Mouse (Mus musculus) midbrain, embryonic 10.5 days (tissue): ENCODE data around the gene Trp53rka. TPM values are rescaled to one million over a fixed set of nuclear protein-coding genes. Genes with fewer than 3 reads are reported as not detected.
"Not testable (repeated sequence)": the region's sequence is repeated elsewhere in the genome, so short reads cannot be mapped to it uniquely, and the experiment has no call there.

ENCODE experiments used
- DNase-seq: peaks from one replicate; pipeline ENCODE4 v3.0.0-alpha.2; 2017; ENCODE audit warnings: low spot score
- H3K27ac ChIP-seq: fragments of 300-500 bp; sonication (generic); replicated peaks from 2 replicates; pipeline ENCODE4 v1.5.1; 2016; ENCODE audit warnings: mild to moderate bottlenecking
- H3K27me3 ChIP-seq: fragments of 300-500 bp; sonication (generic); 2 replicates; pipeline ENCODE4 v1.6.1; 2016; ENCODE audit warnings: low read depth, mild to moderate bottlenecking; ENCODE audit not compliant: poor library complexity, severe bottlenecking
- H3K36me3 ChIP-seq: fragments of 300-500 bp; sonication (generic); 2 replicates; pipeline ENCODE4 v1.6.1; 2016; ENCODE audit warnings: mild to moderate bottlenecking, moderate library complexity
- H3K4me1 ChIP-seq: fragments of 300-500 bp; sonication (generic); 2 replicates; pipeline ENCODE4 v1.6.1; 2016
- H3K4me3 ChIP-seq: fragments of 300-500 bp; sonication (generic); 2 replicates; pipeline ENCODE4 v1.5.1; 2016; ENCODE audit warnings: mild to moderate bottlenecking, moderate library complexity
- H3K9me3 ChIP-seq: fragments of 300-500 bp; sonication (generic); replicated peaks from 2 replicates; pipeline ENCODE4 v1.6.1; 2016; ENCODE audit warnings: mild to moderate bottlenecking
- WGBS: fragments of 180-500 bp; shearing (Covaris S2); methylation state at CpG from one replicate; pipeline ENCODE4 v1.1.7; 2016; 5-methylcytosine and 5-hydroxymethylcytosine counted together
- polyA plus RNA-seq: library from polyadenylated mRNA; unstranded; fragments of >200 nt; fragmentation: Nextera tagmentation; extraction: Ambion mirVana; gene quantifications from 2 replicates; pipeline ENCODE4 v1.2.1, GENCODE M21; 2016

The Trp53rka gene
- polyA plus RNA-seq = 53.2 and 56.9 TPM in 2 replicates

DNA sequence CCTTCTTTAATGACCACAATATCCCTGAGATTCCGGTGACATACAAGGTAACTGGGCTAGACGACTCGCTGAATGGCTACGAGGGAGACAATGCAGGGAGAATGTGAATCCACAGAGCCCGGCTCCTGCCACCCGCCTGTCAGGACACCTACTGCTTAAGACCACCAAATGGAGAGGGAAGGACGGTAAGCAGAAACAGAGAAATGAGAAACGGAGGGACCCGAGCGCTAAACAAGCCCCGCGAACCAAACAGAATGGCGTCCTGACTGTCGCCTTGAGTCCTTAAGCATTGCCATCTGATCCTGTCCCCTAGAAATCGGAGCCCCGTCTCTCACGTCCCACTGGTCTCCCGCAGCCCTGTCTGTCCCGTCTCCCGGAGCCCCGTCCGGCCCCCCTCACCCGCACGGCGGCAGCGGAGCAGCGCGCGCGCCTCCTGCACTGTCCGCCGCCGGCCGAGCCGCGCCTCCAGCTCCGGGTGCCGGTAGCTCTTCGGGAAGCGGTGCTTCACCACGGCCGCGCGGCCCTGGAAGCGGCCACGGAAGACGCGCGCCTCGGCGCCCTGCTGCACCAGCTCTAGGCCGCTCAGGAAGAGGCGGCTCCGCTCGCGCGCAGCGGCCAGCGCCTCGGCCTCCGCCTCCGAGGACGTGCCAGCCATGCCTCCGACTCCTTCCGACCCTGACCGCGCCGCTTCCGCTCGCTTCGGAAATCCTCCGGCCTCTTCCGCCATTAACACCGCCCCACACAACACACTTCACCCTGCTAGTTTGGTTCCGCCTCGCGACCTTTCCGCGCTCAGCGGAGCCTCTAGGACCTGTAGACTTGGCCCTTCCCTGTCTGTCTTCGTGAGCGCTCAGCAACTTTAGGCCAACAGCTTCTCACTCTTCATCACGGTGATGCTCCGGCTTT is at the start of gene Trp53rka:
Trp53rka (minus strand) TSS at position 677 of the 906 bp plus-strand sequence.
- H3K4me3 ChIP-seq = peak within 1 kb of the TSS; percentile 83
- H3K9me3 ChIP-seq = no peaks in the 10 kb centered on the region
- WGBS = under 1% methylated on average over 83 of the region's 84 CpGs
- H3K27me3 ChIP-seq = no peaks in the 10 kb centered on the region
- H3K36me3 ChIP-seq = peaks cover 30% of the 10 kb centered on the region
- peak within 1 kb of the TSS; percentile 90 for H3K27ac ChIP-seq
- peak; percentile 84 for DNase-seq
- peaks cover 31% of the 10 kb centered on the region for H3K4me1 ChIP-seq

DNA sequence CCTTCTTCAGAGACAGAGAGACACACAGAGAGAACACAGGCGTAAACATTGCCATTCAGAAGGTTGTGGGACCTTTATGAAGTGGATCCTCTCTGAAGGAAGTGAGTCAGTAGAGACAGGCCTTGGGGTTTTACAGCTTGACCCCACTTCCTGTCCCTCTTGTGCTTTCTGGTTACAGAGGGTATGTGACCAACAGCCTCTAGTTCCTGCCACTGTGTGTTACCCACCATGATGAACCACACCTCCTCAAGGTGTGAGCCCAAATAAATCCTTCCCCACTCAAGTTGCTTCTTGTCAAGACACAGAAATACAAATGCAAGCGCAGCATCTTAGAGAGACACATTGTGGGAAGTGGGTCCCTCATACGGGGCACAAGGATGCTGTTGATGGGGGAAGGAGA is 47.9 kb upstream of the Trp53rka start:
- Histone ChIP-seq H3K27me3 (peaks cover 20% of the 10 kb centered on the region; the same call in 1 of the 2 replicates), H3K4me1 (peaks cover 19% of the 10 kb centered on the region), H3K27ac (no peak overlapping the region), H3K4me3 (no peak overlapping the region), H3K36me3 (no peaks in the 10 kb centered on the region), H3K9me3 (no peaks in the 10 kb centered on the region)
- 87% methylated on average over 3 of the region's 3 CpGs for WGBS
- DNase-seq = no peak

DNA sequence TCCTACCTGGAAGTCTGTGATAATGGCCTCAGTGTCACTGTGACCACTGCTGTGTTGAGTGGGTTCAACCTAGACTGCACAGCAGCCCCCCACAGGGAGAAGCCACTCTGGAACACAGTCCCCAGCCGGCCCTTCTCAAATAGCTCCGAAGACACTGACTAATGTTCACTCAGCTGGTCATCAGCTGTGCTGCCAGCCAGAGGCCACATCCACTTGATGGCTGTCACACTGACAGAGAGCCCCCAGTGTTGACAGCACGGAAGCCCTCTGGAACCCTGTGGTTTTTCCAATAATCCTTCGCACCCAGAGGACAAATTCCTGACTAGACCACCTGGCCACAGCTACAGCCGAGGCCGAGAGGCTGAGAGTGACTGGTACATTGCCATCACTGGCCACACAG is 40.7 kb upstream of the Trp53rka start:
- H3K4me1 ChIP-seq = peaks cover 10% of the 10 kb centered on the region
- H3K4me3 ChIP-seq = no peak overlapping the region
- DNase-seq = no peak
- no peaks in the 10 kb centered on the region for H3K36me3 ChIP-seq
- no peaks in the 10 kb centered on the region for H3K9me3 ChIP-seq
- no peak overlapping the region for H3K27ac ChIP-seq
- H3K27me3 ChIP-seq = no peaks in the 10 kb centered on the region
- 72% methylated on average over 6 of the region's 6 CpGs for WGBS

DNA sequence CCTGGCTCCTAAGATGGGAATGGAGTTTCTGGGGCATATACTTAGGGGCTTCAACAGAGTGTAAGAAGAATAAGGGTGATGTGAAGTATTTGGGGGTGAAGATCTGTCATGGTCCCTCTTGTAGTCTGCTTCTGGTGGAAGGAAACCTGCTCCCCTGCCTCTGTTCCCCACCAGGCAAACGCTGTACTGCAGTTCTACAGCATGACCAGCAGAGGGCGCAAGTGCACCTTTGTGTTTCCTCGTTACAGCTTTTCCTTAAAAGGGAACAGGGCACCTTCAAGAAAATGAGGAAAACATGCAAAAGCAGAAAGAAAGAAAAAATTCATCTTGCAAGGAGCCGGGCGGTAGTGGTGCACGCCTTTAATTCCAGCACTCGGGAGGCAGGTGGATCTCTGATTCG is 36.0 kb upstream of the Trp53rka start:
- Histone ChIP-seq H3K27ac (no peak overlapping the region), H3K27me3 (no peaks in the 10 kb centered on the region)

DNA sequence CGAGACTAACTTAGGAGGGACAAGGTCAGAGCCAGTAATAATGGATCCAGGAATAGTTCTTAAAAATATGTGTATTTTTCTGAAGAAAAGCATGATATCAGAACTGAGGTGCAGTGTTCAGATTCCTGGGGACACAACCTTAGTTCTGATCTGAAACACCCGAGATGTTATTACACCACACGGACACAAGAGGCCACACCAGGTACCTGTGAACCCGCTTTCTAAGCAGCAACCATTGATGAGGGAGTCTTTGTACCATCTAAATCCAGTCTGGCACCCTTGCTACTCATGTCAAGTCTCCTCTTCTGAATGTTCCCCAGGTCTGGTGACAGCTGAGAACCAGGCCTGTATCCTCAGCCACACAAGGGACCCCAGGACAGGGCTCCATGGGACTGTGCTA is 32.5 kb upstream of the Trp53rka start:
- no peak overlapping the region for H3K4me3 ChIP-seq
- H3K27me3 ChIP-seq = no peaks in the 10 kb centered on the region
- no peaks in the 10 kb centered on the region for H3K9me3 ChIP-seq
- H3K27ac ChIP-seq = no peak overlapping the region
- 61% methylated on average over 4 of the region's 4 CpGs for WGBS
- H3K4me1 ChIP-seq = peaks cover 13% of the 10 kb centered on the region
- no peak for DNase-seq
- H3K36me3 ChIP-seq = no peaks in the 10 kb centered on the region

More for the DNA sequence above, 36.0 kb upstream of the Trp53rka start:
- Histone ChIP-seq H3K4me3 (no peak overlapping the region), H3K36me3 (no peaks in the 10 kb centered on the region), H3K9me3 (no peaks in the 10 kb centered on the region), H3K4me1 (peaks cover 20% of the 10 kb centered on the region)
- peak; percentile 73 for DNase-seq
- 24% methylated on average over 8 of the region's 8 CpGs for WGBS

DNA sequence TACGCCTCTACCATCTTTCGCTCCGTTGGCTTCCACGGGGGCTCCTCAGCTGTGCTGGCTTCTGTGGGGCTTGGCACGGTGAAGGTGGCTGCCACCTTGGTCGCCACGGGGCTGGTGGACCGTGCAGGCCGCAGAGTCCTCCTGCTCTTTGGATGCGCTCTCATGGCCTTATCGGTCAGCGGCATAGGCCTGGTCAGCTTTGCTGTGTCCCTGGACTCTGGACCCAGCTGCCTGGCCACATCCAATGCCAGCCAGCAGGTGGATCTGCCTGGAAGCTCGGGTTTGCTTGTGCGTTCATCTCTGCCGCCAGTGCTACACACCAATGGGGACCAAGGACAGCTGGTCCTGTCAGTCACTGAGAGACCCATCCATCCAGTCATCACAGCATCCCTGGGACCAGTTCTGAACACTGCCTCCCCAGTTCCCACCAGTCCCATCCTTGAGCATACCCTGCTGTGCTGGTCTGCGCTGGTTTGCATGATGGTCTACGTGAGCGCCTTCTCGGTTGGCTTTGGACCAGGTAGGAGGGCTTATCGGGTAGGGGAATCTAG is 22.1 kb upstream of the Trp53rka start:
- 0 out of 2 replicates have a peak overlapping the region, but pooled peaks have one; percentile 50 for H3K27ac ChIP-seq
- H3K4me3 ChIP-seq = no peak overlapping the region
- 95% methylated on average over 20 of the region's 20 CpGs for WGBS

DNA sequence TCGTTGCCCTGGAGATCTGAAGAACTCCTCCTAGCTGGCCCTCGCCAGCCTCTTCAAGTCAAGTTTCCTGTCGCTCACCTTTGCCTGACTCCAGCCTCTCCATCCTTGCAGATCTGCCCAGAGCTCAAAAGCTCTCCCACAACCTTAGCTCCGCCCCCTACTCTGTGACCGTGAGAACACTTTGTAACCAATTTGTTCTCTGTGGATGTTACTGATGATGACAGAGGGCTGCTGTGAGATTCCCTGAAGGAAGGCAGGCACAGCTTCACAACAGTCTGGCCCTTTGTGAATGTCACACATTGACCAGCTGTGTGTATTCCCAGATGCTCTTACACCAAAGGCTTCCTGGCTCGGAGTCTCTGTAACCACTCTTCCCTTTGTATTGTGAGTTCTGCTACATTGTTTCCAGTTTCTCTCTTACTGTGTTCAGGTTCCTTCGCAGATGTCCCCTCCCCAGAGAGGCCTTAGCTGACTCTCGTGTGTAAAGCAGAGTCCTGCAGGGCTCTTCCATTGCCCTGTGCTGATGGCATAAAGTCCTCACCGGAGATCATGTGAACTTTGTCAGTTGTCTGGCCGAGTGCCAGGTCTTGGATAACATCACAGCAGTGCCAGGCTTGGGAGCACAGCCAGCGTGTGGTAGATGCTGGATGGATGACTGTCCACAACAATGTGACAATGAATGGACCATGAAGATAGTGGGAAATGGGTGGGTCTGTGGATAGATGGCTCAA is 19.9 kb upstream of the Trp53rka start:
- no peaks in the 10 kb centered on the region for H3K9me3 ChIP-seq
- H3K27ac ChIP-seq = no peak overlapping the region
- H3K27me3 ChIP-seq = 0 out of 2 replicates have a peak, but pooled peaks cover 4% of the 10 kb centered on the region
- no peaks in the 10 kb centered on the region for H3K36me3 ChIP-seq
- no peak overlapping the region for H3K4me3 ChIP-seq
- H3K4me1 ChIP-seq = peaks cover 20% of the 10 kb centered on the region
- 61% methylated on average over 11 of the region's 11 CpGs for WGBS
- DNase-seq = no peak

More for the DNA sequence above, 22.1 kb upstream of the Trp53rka start:
- H3K27me3 ChIP-seq = no peaks in the 10 kb centered on the region
- H3K4me1 ChIP-seq = peaks cover 17% of the 10 kb centered on the region
- no peak for DNase-seq
- no peaks in the 10 kb centered on the region for H3K9me3 ChIP-seq
- H3K36me3 ChIP-seq = no peaks in the 10 kb centered on the region

DNA sequence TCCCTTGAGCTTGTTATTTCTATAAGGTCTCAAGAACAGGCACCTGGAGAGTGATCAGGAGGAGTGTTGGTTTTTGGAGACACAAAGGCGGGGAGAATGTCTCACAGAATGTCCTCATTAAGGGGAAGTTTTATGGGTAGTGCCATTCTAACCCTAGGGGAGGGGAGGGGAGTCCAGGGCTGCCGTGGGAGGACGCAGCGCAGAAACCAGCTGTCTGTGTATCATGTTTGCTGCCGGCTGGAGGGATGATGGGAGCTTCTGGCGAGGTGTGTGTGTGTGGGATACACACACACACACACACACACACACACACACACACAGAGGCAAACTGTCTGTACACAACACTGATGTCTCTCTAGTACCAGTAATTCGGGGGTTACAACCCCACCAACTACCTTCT is 19.3 kb upstream of the Trp53rka start:
- Histone ChIP-seq H3K9me3 (no peaks in the 10 kb centered on the region), H3K4me1 (peaks cover 20% of the 10 kb centered on the region), H3K27ac (no peak overlapping the region), H3K36me3 (no peaks in the 10 kb centered on the region), H3K27me3 (0 out of 2 replicates have a peak, but pooled peaks cover 4% of the 10 kb centered on the region), H3K4me3 (no peak overlapping the region)
- 71% methylated on average over 7 of the region's 7 CpGs for WGBS
- DNase-seq = no peak

DNA sequence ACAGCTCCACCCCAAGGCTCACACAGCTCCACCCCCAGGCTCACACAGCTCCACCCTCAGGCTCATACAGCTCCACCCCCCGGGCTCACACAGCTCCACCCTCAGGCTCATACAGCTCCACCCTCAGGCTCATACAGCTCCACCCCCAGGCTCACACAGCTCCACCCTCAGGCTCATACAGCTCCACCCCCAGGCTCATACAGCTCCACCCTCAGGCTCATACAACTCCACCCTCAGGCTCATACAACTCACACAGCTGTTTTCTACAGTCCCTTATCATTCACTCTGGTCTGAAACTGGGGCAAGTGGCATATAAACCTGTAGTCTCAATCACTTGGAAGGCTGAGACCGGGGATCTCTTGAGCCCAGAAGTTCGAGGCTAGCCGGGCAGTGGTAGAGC is 18.4 kb upstream of the Trp53rka start:
- H3K9me3 ChIP-seq, DNase-seq, H3K27ac ChIP-seq, H3K4me3 ChIP-seq, H3K36me3 ChIP-seq, H3K27me3 ChIP-seq: not testable (repeated sequence)
- 93% methylated on average over 4 of the region's 4 CpGs for WGBS
- peaks cover 20% of the 10 kb centered on the region for H3K4me1 ChIP-seq

DNA sequence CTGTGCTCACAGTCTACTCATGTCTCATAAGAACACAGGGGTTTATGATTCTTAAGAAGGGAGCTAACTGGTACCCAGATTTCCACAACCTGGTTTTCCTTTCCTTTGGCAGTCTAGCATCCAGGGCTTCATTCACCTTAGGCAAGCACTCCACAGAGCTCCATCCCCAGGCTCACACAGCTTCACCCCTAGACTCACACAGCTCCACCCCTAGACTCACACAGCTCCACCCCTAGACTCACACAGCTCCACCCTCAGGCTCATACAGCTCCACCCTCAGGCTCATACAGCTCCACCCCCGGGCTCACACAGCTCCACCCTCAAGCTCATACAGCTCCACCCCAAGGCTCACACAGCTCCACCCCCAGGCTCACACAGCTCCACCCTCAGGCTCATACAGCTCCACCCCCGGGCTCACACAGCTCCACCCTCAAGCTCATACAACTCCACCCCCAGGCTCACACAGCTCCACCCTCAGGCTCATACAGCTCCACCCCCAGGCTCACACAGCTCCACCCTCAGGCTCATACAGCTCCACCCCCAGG is 17.9 kb upstream of the Trp53rka start:
- not testable (repeated sequence) for H3K9me3 ChIP-seq, H3K27me3 ChIP-seq, H3K4me3 ChIP-seq, DNase-seq, H3K36me3 ChIP-seq, H3K27ac ChIP-seq
- H3K4me1 ChIP-seq = peaks cover 20% of the 10 kb centered on the region
- WGBS = 65% methylated on average over 2 of the region's 2 CpGs

DNA sequence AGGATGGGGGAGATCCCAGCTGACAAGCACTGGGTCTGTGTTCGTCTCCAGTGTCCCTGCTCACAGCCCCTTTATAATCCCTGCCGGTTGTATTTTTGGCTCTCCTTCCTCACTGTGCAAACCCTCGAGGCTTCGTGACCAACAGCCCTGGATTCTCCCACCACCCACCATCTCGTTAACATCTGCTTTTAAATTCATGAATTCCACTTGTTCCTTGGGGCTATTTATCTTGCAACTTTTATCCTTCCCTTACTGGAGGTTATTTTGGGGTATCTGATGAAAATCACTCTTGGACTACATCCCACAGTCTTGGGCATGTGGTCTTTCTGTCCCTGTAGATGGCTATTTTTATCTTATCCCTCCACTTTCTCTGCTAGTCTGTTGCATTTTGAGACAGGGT is 17.3 kb upstream of the Trp53rka start:
- Histone ChIP-seq H3K9me3 (no peaks in the 10 kb centered on the region), H3K4me1 (peaks cover 20% of the 10 kb centered on the region), H3K36me3 (no peaks in the 10 kb centered on the region), H3K27ac (no peak overlapping the region), H3K27me3 (0 out of 2 replicates have a peak, but pooled peaks cover 9% of the 10 kb centered on the region), H3K4me3 (no peak overlapping the region)
- WGBS = 75% methylated on average over 5 of the region's 5 CpGs
- DNase-seq = no peak

DNA sequence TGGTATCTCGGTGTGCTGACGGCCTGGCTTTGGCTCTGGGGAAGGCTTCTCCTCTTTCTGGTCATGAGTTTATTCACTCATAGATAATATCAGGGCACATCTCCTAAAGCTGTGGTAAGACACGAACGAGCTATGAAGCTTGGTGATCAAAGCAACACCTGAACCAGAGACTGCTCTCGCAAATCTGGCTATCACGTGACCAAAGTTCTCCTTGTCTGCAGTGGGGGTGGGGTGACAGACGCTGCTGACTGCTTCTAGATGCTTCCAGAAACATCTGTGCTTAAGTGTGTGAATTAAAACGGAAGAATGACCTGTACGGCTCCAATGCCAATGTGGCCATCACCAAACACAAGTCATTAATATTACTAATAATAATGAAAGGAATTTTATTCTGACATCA is 16.6 kb upstream of the Trp53rka start:
- Histone ChIP-seq H3K27ac (no peak overlapping the region), H3K27me3 (peaks cover 17% of the 10 kb centered on the region; the same call in 1 of the 2 replicates), H3K4me1 (peaks cover 20% of the 10 kb centered on the region), H3K36me3 (no peaks in the 10 kb centered on the region), H3K9me3 (no peaks in the 10 kb centered on the region), H3K4me3 (no peak overlapping the region)
- WGBS = 84% methylated on average over 9 of the region's 9 CpGs
- DNase-seq = no peak
